Mouse (Mus musculus) midbrain, embryonic 12.5 days (tissue): ENCODE results near the gene Defb41. TPM values are rescaled to one million over a fixed set of nuclear protein-coding genes. Genes with fewer than 3 reads are reported as not detected.
"Not testable (repeated sequence)": the region's sequence is repeated elsewhere in the genome, so short reads cannot be mapped to it uniquely, and the experiment has no call there.

Experiments used
- ATAC-seq: fragments of 200-750 bp; cut with Nextera tagmentation; 2 replicates; pipeline ENCODE4 v1.8.0; 2017; ENCODE audit warnings: low read depth, moderate TSS enrichment, moderate library complexity; ENCODE audit not compliant: low FRiP score
- H3K27ac ChIP-seq: fragments of 300-500 bp; sonication (generic); replicated peaks from 2 replicates; pipeline ENCODE4 v1.5.1; 2016; ENCODE audit warnings: mild to moderate bottlenecking
- H3K27me3 ChIP-seq: fragments of 300-500 bp; sonication (generic); 2 replicates; pipeline ENCODE4 v1.6.1; 2016; ENCODE audit warnings: mild to moderate bottlenecking
- H3K36me3 ChIP-seq: fragments of 300-500 bp; sonication (generic); 2 replicates; pipeline ENCODE4 v1.6.1; 2016
- H3K4me1 ChIP-seq: fragments of 300-500 bp; sonication (generic); 2 replicates; pipeline ENCODE4 v1.6.1; 2016
- H3K4me2 ChIP-seq: fragments of 300-500 bp; sonication (generic); replicated peaks from 2 replicates; pipeline ENCODE4 v1.6.1; 2016; ENCODE audit warnings: mild to moderate bottlenecking, moderate library complexity
- H3K4me3 ChIP-seq: fragments of 300-500 bp; sonication (generic); 2 replicates; pipeline ENCODE4 v1.5.1; 2016; ENCODE audit warnings: mild to moderate bottlenecking
- H3K9ac ChIP-seq: fragments of 300-500 bp; sonication (generic); replicated peaks from 2 replicates; pipeline ENCODE4 v1.6.1; 2016; ENCODE audit warnings: mild to moderate bottlenecking, moderate library complexity
- H3K9me3 ChIP-seq: fragments of 300-500 bp; sonication (generic); 2 replicates; pipeline ENCODE4 v1.6.1; 2016; ENCODE audit warnings: mild to moderate bottlenecking
- WGBS: fragments of 180-500 bp; shearing (Covaris S2); methylation state at CpG from one replicate; pipeline ENCODE4 v1.1.7; 2016; 5-methylcytosine and 5-hydroxymethylcytosine counted together
- polyA plus RNA-seq: library from polyadenylated mRNA; unstranded; fragments of >200 nt; fragmentation: Nextera tagmentation; extraction: Ambion mirVana; gene quantifications from 2 replicates; pipeline ENCODE4 v1.2.1, GENCODE M21; 2016

The Defb41 gene
- polyA plus RNA-seq = not detected in 2 replicates

GRCm38 (mm10) chr1:18265038-18265437 lies at the start of gene Defb41:
TSS of gene Defb41 (minus strand) at chr1:18265138.
- no peaks in the 10 kb centered on the region for H3K27me3 ChIP-seq

GRCm38 (mm10) chr1:18308474-18308829 lies 43.5 kb upstream of the Defb41 start:
- no peaks in the 10 kb centered on the region for H3K9me3 ChIP-seq
- no peaks in the 10 kb centered on the region for H3K36me3 ChIP-seq
- no peak overlapping the region for H3K27ac ChIP-seq
- H3K9ac ChIP-seq = no peak overlapping the region
- no peaks in the 10 kb centered on the region for H3K27me3 ChIP-seq
- H3K4me3 ChIP-seq = no peak overlapping the region
- ATAC-seq = no peak
- H3K4me2 ChIP-seq = no peak overlapping the region
- H3K4me1 ChIP-seq = no peaks in the 10 kb centered on the region
- WGBS = 85% methylated on average over 4 of the region's 4 CpGs

More at GRCm38 (mm10) chr1:18265038-18265437, at the start of gene Defb41:
- Histone ChIP-seq H3K27ac (no peak within 1 kb of the TSS), H3K9me3 (no peaks in the 10 kb centered on the region), H3K4me1 (no peaks in the 10 kb centered on the region), H3K4me2 (no peak within 1 kb of the TSS), H3K9ac (no peak within 1 kb of the TSS), H3K36me3 (no peaks in the 10 kb centered on the region), H3K4me3 (no peak within 1 kb of the TSS)
- ATAC-seq = no peak

DNA sequence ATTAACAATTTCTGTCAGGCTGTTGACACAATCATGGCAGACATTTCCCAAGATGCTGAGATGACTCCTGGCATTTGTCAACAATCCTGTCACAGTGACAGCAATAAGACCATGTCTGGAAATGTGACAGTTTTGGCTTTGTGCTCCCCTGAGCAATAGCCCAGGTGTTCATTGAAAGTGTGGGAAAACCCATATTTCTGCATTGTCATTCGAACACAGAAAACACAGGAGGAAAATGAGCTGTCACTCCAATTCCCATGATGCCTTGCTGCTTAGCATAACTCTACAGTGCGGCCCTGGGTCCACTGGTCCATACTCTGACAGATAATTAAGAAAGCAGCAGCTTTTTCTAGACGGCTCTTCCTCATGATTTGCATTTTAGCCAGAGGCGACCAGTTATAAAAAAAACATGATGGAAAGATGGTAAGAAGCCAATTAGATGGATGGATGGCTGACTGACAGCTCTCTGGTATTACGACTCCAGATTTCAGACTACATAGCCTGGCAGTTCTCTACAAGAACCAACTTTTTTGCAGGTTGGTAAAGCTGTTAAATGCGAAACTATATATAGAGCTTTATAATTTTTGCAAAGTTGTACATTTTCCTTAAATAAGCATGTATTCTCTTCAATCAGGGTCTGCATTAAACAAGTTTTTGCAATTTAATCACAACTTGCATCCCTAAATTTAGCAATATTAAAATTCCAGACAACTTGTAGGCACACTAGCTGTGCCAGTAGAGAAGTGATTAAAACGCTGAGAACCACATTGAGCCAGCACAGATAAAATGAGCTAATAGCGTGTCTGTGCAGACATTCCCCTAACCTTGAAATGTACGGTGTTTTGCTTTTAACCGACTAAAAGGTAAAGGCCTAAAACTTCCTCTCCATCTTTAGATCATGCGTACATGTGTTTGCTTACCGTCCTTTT lies 42.9 kb upstream of the Defb41 start:
- no peaks in the 10 kb centered on the region for H3K9me3 ChIP-seq
- H3K36me3 ChIP-seq = no peaks in the 10 kb centered on the region
- H3K4me3 ChIP-seq = no peak overlapping the region
- H3K27me3 ChIP-seq = no peaks in the 10 kb centered on the region
- peak; percentile 85; the same call in 1 of the 2 replicates for ATAC-seq
- WGBS = 81% methylated on average over 12 of the region's 12 CpGs
- no peaks in the 10 kb centered on the region for H3K4me1 ChIP-seq
- no peak overlapping the region for H3K27ac ChIP-seq
- H3K9ac ChIP-seq = no peak overlapping the region
- H3K4me2 ChIP-seq = no peak overlapping the region

DNA sequence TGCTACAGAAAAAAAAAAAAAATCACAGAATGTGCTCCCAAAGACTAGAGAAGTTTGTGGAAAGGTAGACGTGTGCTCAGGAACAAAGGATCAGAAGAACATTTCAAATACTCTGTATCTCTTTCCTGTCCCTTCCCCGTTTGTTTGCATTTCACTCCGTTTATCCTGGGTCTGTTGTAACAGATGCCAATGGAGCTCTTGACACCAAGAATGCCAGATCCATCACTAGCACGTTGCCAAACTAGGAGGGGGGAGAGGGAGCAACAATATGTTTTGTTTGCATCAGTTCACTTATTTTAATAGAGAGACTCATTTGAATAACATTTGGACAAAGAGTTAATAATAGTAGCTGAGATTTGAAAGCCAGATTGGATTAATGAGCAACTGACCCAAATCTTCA lies 27.6 kb upstream of the Defb41 start:
- H3K27me3 ChIP-seq = no peaks in the 10 kb centered on the region
- no peak overlapping the region for H3K9ac ChIP-seq
- no peaks in the 10 kb centered on the region for H3K36me3 ChIP-seq
- H3K4me2 ChIP-seq = no peak overlapping the region
- ATAC-seq = no peak
- H3K9me3 ChIP-seq = no peaks in the 10 kb centered on the region
- H3K27ac ChIP-seq = no peak overlapping the region
- H3K4me3 ChIP-seq = no peak overlapping the region
- 52% methylated on average over 4 of the region's 4 CpGs for WGBS
- H3K4me1 ChIP-seq = no peaks in the 10 kb centered on the region

- no peak for ATAC-seq
- WGBS = 40% methylated on average over 3 of the region's 3 CpGs
- H3K9me3 ChIP-seq = no peaks in the 10 kb centered on the region
- H3K36me3 ChIP-seq = no peaks in the 10 kb centered on the region
- no peak overlapping the region for H3K27ac ChIP-seq
- H3K27me3 ChIP-seq = no peaks in the 10 kb centered on the region
- no peaks in the 10 kb centered on the region for H3K4me1 ChIP-seq
- no peak overlapping the region for H3K4me3 ChIP-seq
- no peak overlapping the region for H3K4me2 ChIP-seq
- H3K9ac ChIP-seq = no peak overlapping the region
These were observed 23.9 kb upstream of the Defb41 start for GRCm38 (mm10) chr1:18288860-18289259.

- Histone ChIP-seq H3K9ac (no peak overlapping the region), H3K4me1 (no peaks in the 10 kb centered on the region), H3K9me3 (0 out of 2 replicates have a peak, but pooled peaks cover 5% of the 10 kb centered on the region), H3K36me3 (no peaks in the 10 kb centered on the region), H3K27me3 (no peaks in the 10 kb centered on the region), H3K27ac (no peak overlapping the region), H3K4me3 (no peak overlapping the region), H3K4me2 (no peak overlapping the region)
- ATAC-seq = no peak
These were observed 22.4 kb upstream of the Defb41 start for GRCm38 (mm10) chr1:18287371-18287770.

DNA sequence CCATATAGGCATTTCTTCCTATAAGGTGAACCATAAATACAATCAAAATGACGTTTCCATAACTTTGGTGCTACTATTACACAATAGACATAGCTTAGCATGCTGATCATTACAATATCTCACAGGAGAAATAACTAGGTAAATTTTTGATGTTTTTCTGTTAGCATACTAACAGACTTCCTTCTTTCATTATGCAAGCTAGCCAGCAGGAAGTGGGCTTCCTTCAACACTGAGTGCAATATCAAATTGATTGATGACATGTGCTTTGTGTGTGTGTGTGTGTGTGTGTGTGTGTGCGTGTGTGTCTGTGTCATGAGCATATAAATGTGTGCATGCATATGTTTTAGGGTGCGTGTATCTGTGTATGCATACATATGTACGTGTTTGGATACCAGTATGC lies 6.2 kb upstream of the Defb41 start:
- Histone ChIP-seq H3K4me1 (no peaks in the 10 kb centered on the region), H3K4me3 (no peak overlapping the region)

DNA sequence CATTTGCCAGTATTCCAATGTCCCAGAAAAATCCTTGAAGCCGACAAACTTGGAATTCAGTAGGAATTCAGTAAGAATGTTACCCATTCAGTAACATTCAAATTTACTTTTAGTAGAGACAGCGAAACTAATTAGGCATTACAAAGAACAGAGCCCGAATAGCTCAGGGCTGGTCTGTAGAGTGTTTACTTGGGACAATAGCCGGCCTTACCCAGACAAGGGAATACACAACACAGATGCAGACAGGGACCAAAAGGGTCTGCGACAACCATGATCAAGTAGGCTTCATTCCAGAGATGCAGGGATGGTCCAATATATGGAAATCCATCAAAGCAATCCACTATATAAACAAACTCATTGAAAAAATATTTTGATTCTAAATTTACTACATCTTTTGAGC lies 3.9 kb upstream of the Defb41 start:
- Histone ChIP-seq H3K9ac (no peak overlapping the region), H3K36me3 (no peaks in the 10 kb centered on the region), H3K4me3 (no peak overlapping the region), H3K27me3 (no peaks in the 10 kb centered on the region), H3K9me3 (no peaks in the 10 kb centered on the region), H3K27ac (no peak overlapping the region), H3K4me1 (no peaks in the 10 kb centered on the region), H3K4me2 (no peak overlapping the region)
- 55% methylated on average over 5 of the region's 5 CpGs for WGBS
- ATAC-seq = no peak

More for the DNA sequence above, 6.2 kb upstream of the Defb41 start:
- Histone ChIP-seq H3K4me2 (no peak overlapping the region), H3K36me3 (no peaks in the 10 kb centered on the region), H3K27me3 (no peaks in the 10 kb centered on the region), H3K27ac (no peak overlapping the region), H3K9me3 (no peaks in the 10 kb centered on the region), H3K9ac (no peak overlapping the region)
- ATAC-seq = no peak
- WGBS = 93% methylated on average over 4 of the region's 4 CpGs

DNA sequence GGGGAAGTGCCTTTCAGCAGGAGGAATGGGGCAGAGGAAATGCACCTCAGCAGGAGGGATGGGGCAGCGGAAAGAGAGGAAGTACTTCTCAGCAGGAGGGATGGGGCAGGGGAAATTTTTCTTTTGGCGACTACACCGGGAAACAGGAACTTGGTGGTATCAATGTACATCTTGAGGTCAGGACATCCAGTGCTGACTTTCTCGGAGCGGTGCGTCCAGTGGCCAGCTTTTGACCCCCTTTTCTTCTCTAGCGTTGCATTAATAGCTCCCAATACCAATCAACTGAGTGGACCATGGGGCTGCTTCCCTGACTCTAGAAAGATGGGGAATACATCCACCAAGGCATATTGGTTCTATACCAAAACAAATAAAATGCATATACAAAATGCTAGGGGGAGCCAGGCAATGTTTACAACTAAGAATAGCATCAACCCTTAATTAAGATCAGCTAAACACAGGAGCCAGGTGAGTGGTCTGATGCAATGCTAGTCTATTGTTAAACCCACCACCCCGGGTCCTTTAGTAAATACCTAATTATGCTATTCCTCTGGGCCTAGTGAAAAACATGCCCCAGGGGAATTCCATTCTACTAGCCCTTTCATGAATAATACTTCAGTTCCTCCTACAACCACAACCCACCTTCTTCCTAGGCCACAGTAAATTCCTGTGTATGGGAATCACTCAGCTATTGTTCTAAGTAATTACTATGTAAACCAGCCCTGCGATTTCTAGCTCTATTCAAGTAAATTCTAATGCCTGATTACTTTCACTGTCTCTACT lies 18.9 kb downstream of the Defb41 start:
- not testable (repeated sequence) for H3K36me3 ChIP-seq, H3K9me3 ChIP-seq, H3K4me2 ChIP-seq, H3K27ac ChIP-seq, H3K4me1 ChIP-seq, ATAC-seq, H3K4me3 ChIP-seq, H3K27me3 ChIP-seq, H3K9ac ChIP-seq
- WGBS = 84% methylated on average over 9 of the region's 9 CpGs

- Histone ChIP-seq H3K4me1 (no peaks in the 10 kb centered on the region), H3K9ac (no peak within 1 kb of the TSS), H3K27ac (no peak within 1 kb of the TSS), H3K4me2 (no peak within 1 kb of the TSS), H3K27me3 (no peaks in the 10 kb centered on the region), H3K36me3 (no peaks in the 10 kb centered on the region), H3K4me3 (no peak within 1 kb of the TSS), H3K9me3 (no peaks in the 10 kb centered on the region)
- 80% methylated on average over 1 of the region's 1 CpGs for WGBS
- ATAC-seq = no peak
These were observed 27.6 kb downstream of the Defb41 start, which contains the start of gene Defb18 for GRCm38 (mm10) chr1:18237343-18237742. TSS of gene Defb18 (minus strand) at chr1:18237443.

GRCm38 (mm10) chr1:18223385-18223945 lies 41.5 kb downstream of the Defb41 start:
- Histone ChIP-seq H3K27ac (no peak overlapping the region), H3K36me3 (no peaks in the 10 kb centered on the region), H3K9me3 (no peaks in the 10 kb centered on the region), H3K4me2 (no peak overlapping the region), H3K9ac (no peak overlapping the region), H3K4me3 (no peak overlapping the region), H3K4me1 (no peaks in the 10 kb centered on the region), H3K27me3 (no peaks in the 10 kb centered on the region)
- ATAC-seq = no peak
- WGBS = 63% methylated on average over 3 of the region's 3 CpGs
